Mouse (Mus musculus): ENCODE data around the gene Mycbpap.

GRCm38 (mm10) chr11:94549691-94550441, 28.3 kb upstream of the Mycbpap start:
- TF ChIP-seq CTCF (IDR thresholded peaks at IDR 0.05; ENCODE audit: insufficient read depth, low read length) (no peak), POLR2A (IDR thresholded peaks at IDR 0.05; ENCODE audit: borderline replicate concordance, extremely low read depth, low read depth, low read length) (no peak)

Measured in lung, adult 2 months (tissue).